Mouse (Mus musculus): ENCODE measurements around the gene Lgals1.

Gene Lgals1

GRCm38 (mm10) chr15:78892440-78892839 lies 34.1 kb upstream of the Lgals1 start:
- no peak for TF ChIP-seq POU5F1 (IDR thresholded peaks at IDR 0.05; ENCODE audit: borderline replicate concordance, low read length)
- no peak for TF ChIP-seq CTCF (conservative IDR thresholded peaks at IDR 0.05; ENCODE audit: low read length)
- no peak for TF ChIP-seq NANOG (IDR thresholded peaks at IDR 0.05; ENCODE audit: borderline replicate concordance, low read length)
- Histone ChIP-seq H3K36me3 (ENCODE audit: insufficient read depth, low read length) (peaks cover 82% of the 10 kb centered on the region), H3K27me3 (ENCODE audit: insufficient read depth, low read length) (no peaks in the 10 kb centered on the region), H3K9me3 (ENCODE audit: low read length) (no peaks in the 10 kb centered on the region), H3K4me1 (replicated peaks; ENCODE audit: low read depth, low read length) (peaks cover 81% of the 10 kb centered on the region), H3K4me3 (replicated peaks; ENCODE audit: low read length) (no peak overlapping the region)

DNA sequence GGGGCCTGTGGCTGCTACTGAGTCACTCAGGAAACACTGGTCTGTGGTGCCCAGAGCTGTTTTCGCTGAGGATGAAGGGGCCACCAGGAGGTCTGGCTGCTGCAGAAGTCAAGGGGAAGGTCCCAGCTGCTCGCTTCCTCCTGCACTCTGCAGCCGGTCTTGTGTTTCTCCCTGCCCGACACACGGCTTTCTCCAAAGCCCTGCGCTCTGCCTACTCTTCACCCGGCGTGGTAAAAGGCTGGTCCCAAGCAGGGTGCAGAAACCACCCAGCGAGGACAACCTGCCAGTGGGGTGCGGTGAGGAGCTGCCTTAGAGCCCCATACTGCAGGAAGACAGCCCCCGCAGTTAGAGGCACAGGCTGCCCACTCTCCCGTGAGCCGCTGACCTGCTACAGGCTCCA lies 31.8 kb upstream of the Lgals1 start:
- no peak for TF ChIP-seq CTCF (conservative IDR thresholded peaks at IDR 0.05; ENCODE audit: low read length)
- no peak for TF ChIP-seq POU5F1 (IDR thresholded peaks at IDR 0.05; ENCODE audit: borderline replicate concordance, low read length)
- TF ChIP-seq NANOG (IDR thresholded peaks at IDR 0.05; ENCODE audit: borderline replicate concordance, low read length): no peak
- Histone ChIP-seq H3K36me3 (ENCODE audit: insufficient read depth, low read length) (peaks cover 60% of the 10 kb centered on the region), H3K4me1 (replicated peaks; ENCODE audit: low read depth, low read length) (peaks cover 79% of the 10 kb centered on the region), H3K4me3 (replicated peaks; ENCODE audit: low read length) (peak overlapping the region; percentile 43; the same call in 1 of the 2 replicates), H3K9me3 (ENCODE audit: low read length) (no peaks in the 10 kb centered on the region), H3K27me3 (ENCODE audit: insufficient read depth, low read length) (0 out of 2 replicates have a peak, but pooled peaks cover 5% of the 10 kb centered on the region)

DNA sequence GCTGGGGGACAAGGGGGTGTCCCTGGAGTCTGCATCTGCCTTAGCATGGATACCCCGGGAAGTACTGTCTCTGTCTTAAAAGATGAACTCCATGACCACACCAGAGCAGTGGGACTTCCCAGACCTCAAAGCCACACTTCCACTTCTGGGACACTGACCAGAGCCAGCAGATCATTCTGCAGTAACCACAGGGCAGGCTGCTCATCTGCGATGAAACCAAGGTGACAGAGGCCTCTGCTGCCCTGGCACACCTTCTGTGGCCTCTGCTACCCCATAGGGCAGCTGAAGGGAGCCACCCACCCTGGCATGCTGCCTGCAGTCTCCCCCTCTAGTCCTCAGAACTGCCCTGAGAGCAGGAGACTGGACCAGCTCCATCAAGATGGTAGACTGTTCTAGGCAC lies 30.8 kb upstream of the Lgals1 start:
- Histone ChIP-seq H3K4me3 (replicated peaks; ENCODE audit: low read length) (peak overlapping the region; percentile 43), H3K27me3 (ENCODE audit: insufficient read depth, low read length) (0 out of 2 replicates have a peak, but pooled peaks cover 5% of the 10 kb centered on the region), H3K9me3 (ENCODE audit: low read length) (no peaks in the 10 kb centered on the region), H3K4me1 (replicated peaks; ENCODE audit: low read depth, low read length) (peaks cover 85% of the 10 kb centered on the region), H3K36me3 (ENCODE audit: insufficient read depth, low read length) (peaks cover 51% of the 10 kb centered on the region)
- no peak for TF ChIP-seq POU5F1 (IDR thresholded peaks at IDR 0.05; ENCODE audit: borderline replicate concordance, low read length)
- TF ChIP-seq CTCF (conservative IDR thresholded peaks at IDR 0.05; ENCODE audit: low read length): no peak
- no peak for TF ChIP-seq NANOG (IDR thresholded peaks at IDR 0.05; ENCODE audit: borderline replicate concordance, low read length)

DNA sequence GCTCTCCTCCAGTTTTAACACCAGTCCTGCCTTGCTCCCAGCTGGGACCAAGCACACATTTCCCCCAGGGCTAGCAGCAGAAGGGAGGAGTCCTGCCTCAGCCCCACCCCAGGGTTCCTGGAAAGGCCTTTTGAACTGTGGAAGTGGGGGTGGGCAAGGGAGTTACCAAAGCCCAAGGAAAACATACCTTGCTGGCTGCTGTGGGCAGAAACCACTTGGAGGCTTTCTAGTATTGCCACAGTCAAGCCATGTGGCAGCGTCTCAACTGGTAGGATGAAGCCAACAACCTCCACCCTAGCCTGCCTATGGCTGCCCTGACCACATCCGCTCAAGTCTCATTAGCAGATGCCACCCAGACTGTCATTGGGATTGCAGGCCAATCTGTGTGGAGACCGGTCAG lies 30.4 kb upstream of the Lgals1 start:
- Histone ChIP-seq H3K9me3 (ENCODE audit: low read length) (no peaks in the 10 kb centered on the region), H3K4me3 (replicated peaks; ENCODE audit: low read length) (peak overlapping the region; percentile 43), H3K27me3 (ENCODE audit: insufficient read depth, low read length) (0 out of 2 replicates have a peak, but pooled peaks cover 5% of the 10 kb centered on the region), H3K36me3 (ENCODE audit: insufficient read depth, low read length) (peaks cover 47% of the 10 kb centered on the region), H3K4me1 (replicated peaks; ENCODE audit: low read depth, low read length) (peaks cover 89% of the 10 kb centered on the region)
- TF ChIP-seq POU5F1 (IDR thresholded peaks at IDR 0.05; ENCODE audit: borderline replicate concordance, low read length): no peak
- no peak for TF ChIP-seq NANOG (IDR thresholded peaks at IDR 0.05; ENCODE audit: borderline replicate concordance, low read length)
- TF ChIP-seq CTCF (conservative IDR thresholded peaks at IDR 0.05; ENCODE audit: low read length): no peak

DNA sequence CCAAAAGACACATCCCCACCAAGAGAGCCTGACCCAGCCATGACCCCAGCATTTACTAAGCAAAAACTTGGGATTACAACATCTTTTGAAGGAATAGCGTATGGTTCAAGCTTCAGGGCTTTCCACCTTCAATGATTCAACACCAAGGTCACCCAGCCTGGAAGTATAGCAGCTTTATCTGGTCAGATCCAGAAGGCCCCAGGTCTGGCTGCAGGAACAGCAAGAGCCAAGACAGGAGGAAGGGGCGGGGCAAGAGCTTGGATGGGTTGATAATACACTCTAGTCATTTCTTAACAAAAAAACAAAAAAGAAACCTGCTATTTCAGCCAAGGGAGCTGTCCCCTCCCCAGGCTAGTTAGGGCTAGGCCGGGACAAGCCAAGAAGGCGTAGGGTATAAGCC lies 29.0 kb upstream of the Lgals1 start:
- Histone ChIP-seq H3K36me3 (ENCODE audit: insufficient read depth, low read length) (peaks cover 33% of the 10 kb centered on the region), H3K4me3 (replicated peaks; ENCODE audit: low read length) (0 out of 2 replicates have a peak overlapping the region, but pooled peaks have one; percentile 89), H3K9me3 (ENCODE audit: low read length) (no peaks in the 10 kb centered on the region), H3K27me3 (ENCODE audit: insufficient read depth, low read length) (0 out of 2 replicates have a peak, but pooled peaks cover 5% of the 10 kb centered on the region), H3K4me1 (replicated peaks; ENCODE audit: low read depth, low read length) (peaks cover 92% of the 10 kb centered on the region)
- TF ChIP-seq CTCF (conservative IDR thresholded peaks at IDR 0.05; ENCODE audit: low read length) (no peak), POU5F1 (IDR thresholded peaks at IDR 0.05; ENCODE audit: borderline replicate concordance, low read length) (no peak), NANOG (IDR thresholded peaks at IDR 0.05; ENCODE audit: borderline replicate concordance, low read length) (no peak)

DNA sequence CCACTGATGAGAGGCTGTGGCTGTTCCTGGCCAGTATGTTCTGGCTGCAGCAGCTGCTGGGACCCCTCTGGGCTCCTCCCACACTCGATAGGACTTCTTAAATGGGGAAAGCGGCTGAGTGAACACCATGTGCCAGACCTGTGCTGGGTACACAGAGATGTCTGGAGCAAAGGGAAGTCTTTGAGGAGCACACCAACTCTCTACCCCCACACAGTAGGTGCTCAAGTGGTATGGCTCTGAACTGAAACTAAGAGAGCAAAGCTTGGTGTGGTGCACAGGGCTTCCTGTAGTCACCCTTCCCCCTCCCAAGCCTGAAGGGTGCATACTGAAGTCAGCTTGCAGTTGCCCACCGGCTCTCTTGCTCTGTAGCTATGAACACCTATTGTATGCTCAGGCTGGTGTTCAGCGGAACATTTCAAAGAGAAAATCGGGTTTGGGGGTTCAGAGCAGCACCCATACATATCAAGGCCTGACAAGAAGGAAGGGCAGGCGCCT lies 28.0 kb upstream of the Lgals1 start:
- 0 out of 2 replicates have a peak, but pooled peaks cover 5% of the 10 kb centered on the region for H3K27me3 ChIP-seq (ENCODE audit: insufficient read depth, low read length)
- no peaks in the 10 kb centered on the region for H3K9me3 ChIP-seq (ENCODE audit: low read length)
- peaks cover 92% of the 10 kb centered on the region for H3K4me1 ChIP-seq (replicated peaks; ENCODE audit: low read depth, low read length)
- TF ChIP-seq CTCF (conservative IDR thresholded peaks at IDR 0.05; ENCODE audit: low read length): no peak
- TF ChIP-seq NANOG (IDR thresholded peaks at IDR 0.05; ENCODE audit: borderline replicate concordance, low read length): no peak
- no peak for TF ChIP-seq POU5F1 (IDR thresholded peaks at IDR 0.05; ENCODE audit: borderline replicate concordance, low read length)
- peak overlapping the region; percentile 89 for H3K4me3 ChIP-seq (replicated peaks; ENCODE audit: low read length)
- H3K36me3 ChIP-seq (ENCODE audit: insufficient read depth, low read length): peaks cover 30% of the 10 kb centered on the region

- peaks cover 90% of the 10 kb centered on the region for H3K4me1 ChIP-seq (replicated peaks; ENCODE audit: low read depth, low read length)
- peak within 1 kb of the TSS; percentile 89 for H3K4me3 ChIP-seq (replicated peaks; ENCODE audit: low read length)
- 0 out of 2 replicates have a peak, but pooled peaks cover 5% of the 10 kb centered on the region for H3K27me3 ChIP-seq (ENCODE audit: insufficient read depth, low read length)
- no peak for TF ChIP-seq POU5F1 (IDR thresholded peaks at IDR 0.05; ENCODE audit: borderline replicate concordance, low read length)
- no peak for TF ChIP-seq CTCF (conservative IDR thresholded peaks at IDR 0.05; ENCODE audit: low read length)
- no peak for TF ChIP-seq NANOG (IDR thresholded peaks at IDR 0.05; ENCODE audit: borderline replicate concordance, low read length)
- peaks cover 30% of the 10 kb centered on the region for H3K36me3 ChIP-seq (ENCODE audit: insufficient read depth, low read length)
- no peaks in the 10 kb centered on the region for H3K9me3 ChIP-seq (ENCODE audit: low read length)
Measured at GRCm38 (mm10) chr15:78899409-78899739, 27.2 kb upstream of the Lgals1 start, which contains the start of gene Gm49510. Gm49510 (plus strand) TSS chr15:78899667.

DNA sequence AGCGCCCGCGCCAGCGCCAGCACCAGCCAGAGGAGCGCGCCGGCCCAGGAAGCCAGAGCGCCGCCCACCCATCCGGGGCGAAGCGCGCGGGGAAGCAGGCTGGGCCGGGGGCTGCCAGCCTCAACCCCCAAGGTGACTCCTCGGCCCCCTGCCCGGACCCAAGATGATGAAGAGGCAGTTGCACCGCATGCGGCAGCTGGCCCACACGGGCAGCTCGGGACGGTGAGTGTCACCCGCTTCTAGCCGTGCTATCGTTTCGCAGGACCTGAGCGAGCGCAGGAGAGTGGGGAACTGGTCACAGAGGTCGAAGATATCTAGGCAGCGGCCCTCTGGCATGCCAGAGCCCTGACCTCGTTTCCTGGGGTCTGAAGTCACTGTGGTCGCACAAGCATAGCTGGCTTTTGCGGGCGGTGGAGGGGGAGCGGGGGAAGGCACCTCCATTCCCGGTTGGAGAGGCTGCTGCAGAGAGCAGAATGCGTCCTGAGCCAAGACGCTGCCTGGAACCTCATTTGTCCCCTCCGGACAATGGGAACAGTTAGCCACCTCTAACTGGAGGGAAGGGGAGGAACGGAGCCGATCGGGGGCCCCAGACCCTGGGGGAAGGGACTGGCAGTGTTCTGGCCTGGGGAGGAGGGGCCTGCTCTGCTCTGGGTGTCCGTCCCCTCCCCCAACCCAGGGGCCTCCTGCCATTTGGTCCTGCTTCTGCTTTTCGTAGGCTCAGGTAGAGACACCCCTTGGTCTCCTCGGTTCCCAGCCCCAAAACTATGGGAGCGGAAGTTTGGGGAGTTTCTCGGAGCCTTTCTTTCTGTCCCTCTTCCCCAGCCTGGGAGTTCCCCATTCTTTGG lies 26.6 kb upstream of the Lgals1 start, which contains the start of gene Sh3bp1:
TSS of gene Sh3bp1 (plus strand) at position 29 of the 845 bp plus-strand sequence.
- peaks cover 30% of the 10 kb centered on the region for H3K36me3 ChIP-seq (ENCODE audit: insufficient read depth, low read length)
- peak within 1 kb of the TSS; percentile 89 for H3K4me3 ChIP-seq (replicated peaks; ENCODE audit: low read length)
- H3K27me3 ChIP-seq (ENCODE audit: insufficient read depth, low read length): 0 out of 2 replicates have a peak, but pooled peaks cover 5% of the 10 kb centered on the region
- no peak for TF ChIP-seq POU5F1 (IDR thresholded peaks at IDR 0.05; ENCODE audit: borderline replicate concordance, low read length)
- TF ChIP-seq NANOG (IDR thresholded peaks at IDR 0.05; ENCODE audit: borderline replicate concordance, low read length): no peak
- no peak for TF ChIP-seq CTCF (conservative IDR thresholded peaks at IDR 0.05; ENCODE audit: low read length)
- no peaks in the 10 kb centered on the region for H3K9me3 ChIP-seq (ENCODE audit: low read length)
- peaks cover 84% of the 10 kb centered on the region for H3K4me1 ChIP-seq (replicated peaks; ENCODE audit: low read depth, low read length)

All from E14TG2a.4 (cell line).